Mouse (Mus musculus): ENCODE measurements around the gene Gm1673. TPM values are rescaled to one million over a fixed set of nuclear protein-coding genes. Genes with fewer than 3 reads are reported as not detected.
A peak's percentile ranks its signal among the peaks of the same experiment; 100 is the strongest.

Gene Gm1673
- polyA plus RNA-seq, 1 experiment from 2014 or later, result 213 TPM

GRCm38 (mm10) chr5:33955868-33956267 lies 27.4 kb upstream of the Gm1673 start:
- Histone ChIP-seq H3K36me3 (no peaks in the 10 kb centered on the region), H3K27ac (no peak overlapping the region), H3K4me2 (replicated peaks) (no peak overlapping the region), H3K27me3 (no peaks in the 10 kb centered on the region), H3K9ac (no peak overlapping the region), H3K4me1 (no peaks in the 10 kb centered on the region), H3K9me3 (peaks cover 12% of the 10 kb centered on the region), H3K4me3 (no peak overlapping the region)
- WGBS, result 82% methylated on average over 4 of the region's 4 CpGs
- no peak for ATAC-seq (ENCODE audit: insufficient number of reproducible peaks, insufficient read depth, low FRiP score, low TSS enrichment)

DNA sequence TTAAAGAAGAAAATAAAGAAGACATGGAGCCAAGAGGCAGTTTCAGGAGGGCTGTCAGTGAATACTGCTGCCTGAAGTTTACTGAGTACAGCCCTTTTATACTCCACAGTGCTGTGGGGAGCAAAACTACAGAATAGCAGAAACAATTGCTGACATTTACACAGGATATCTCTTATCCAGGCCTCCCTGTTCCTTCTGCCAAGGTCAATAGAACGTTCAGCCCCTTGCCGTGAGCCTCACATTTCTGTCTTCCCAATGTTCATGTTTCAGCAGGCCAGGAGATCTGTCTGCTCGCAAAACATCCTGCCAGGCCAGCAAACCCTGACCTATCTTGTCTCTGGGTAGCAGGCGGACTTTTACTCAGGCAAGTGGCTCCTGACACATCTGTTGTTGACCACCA lies 23.9 kb upstream of the Gm1673 start:
- ATAC-seq (ENCODE audit: insufficient number of reproducible peaks, insufficient read depth, low FRiP score, low TSS enrichment), result no peak
- H3K27me3 ChIP-seq, result no peaks in the 10 kb centered on the region
- no peaks in the 10 kb centered on the region for H3K4me1 ChIP-seq
- no peak overlapping the region for H3K4me3 ChIP-seq
- 82% methylated on average over 4 of the region's 4 CpGs for WGBS
- H3K4me2 ChIP-seq (replicated peaks), result no peak overlapping the region
- H3K9me3 ChIP-seq, result peaks cover 3% of the 10 kb centered on the region
- H3K27ac ChIP-seq, result no peak overlapping the region
- no peak overlapping the region for H3K9ac ChIP-seq
- no peaks in the 10 kb centered on the region for H3K36me3 ChIP-seq

- Histone ChIP-seq H3K36me3 (no peaks in the 10 kb centered on the region), H3K4me1 (no peaks in the 10 kb centered on the region), H3K27ac (no peak overlapping the region), H3K9me3 (no peaks in the 10 kb centered on the region), H3K4me3 (no peak overlapping the region), H3K27me3 (no peaks in the 10 kb centered on the region), H3K4me2 (replicated peaks) (no peak overlapping the region), H3K9ac (no peak overlapping the region)
- no peak for ATAC-seq (ENCODE audit: insufficient number of reproducible peaks, insufficient read depth, low FRiP score, low TSS enrichment)
- WGBS, result 66% methylated on average over 2 of the region's 2 CpGs
Measured at GRCm38 (mm10) chr5:33974736-33975135, 8.5 kb upstream of the Gm1673 start.

GRCm38 (mm10) chr5:33976267-33976666 lies 7.0 kb upstream of the Gm1673 start:
- WGBS, result 35% methylated on average over 3 of the region's 3 CpGs
- ATAC-seq (ENCODE audit: insufficient number of reproducible peaks, insufficient read depth, low FRiP score, low TSS enrichment), result no peak
- no peaks in the 10 kb centered on the region for H3K4me1 ChIP-seq
- H3K4me2 ChIP-seq (replicated peaks), result no peak overlapping the region
- no peaks in the 10 kb centered on the region for H3K27me3 ChIP-seq
- no peak overlapping the region for H3K9ac ChIP-seq
- no peaks in the 10 kb centered on the region for H3K36me3 ChIP-seq
- no peak overlapping the region for H3K4me3 ChIP-seq
- H3K27ac ChIP-seq, result no peak overlapping the region
- H3K9me3 ChIP-seq, result no peaks in the 10 kb centered on the region

DNA sequence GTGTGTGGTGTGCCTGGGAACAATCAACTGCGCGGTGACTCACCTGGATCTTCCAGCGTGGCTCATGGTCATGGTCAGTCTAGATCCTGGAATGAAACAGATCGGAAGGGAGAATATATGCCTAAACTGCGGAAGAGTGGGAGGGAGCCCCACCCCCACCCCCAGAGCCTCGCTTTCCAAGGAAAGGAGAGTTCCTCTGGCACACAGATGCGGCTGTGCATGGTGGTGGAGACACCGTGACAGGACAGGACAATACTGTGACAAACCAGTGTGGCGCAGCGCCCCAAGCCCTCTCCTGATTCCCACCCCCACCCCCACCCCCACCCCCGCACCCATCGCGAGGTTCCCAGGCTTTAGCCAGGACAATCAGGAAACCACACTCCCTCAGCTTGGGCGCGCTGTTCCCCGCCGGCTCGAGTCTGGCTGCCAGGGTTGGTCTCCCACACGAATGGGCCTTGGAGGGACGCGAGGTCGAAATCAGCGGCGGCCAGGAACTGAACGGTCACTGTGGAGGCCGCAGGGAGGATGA lies 438 bp upstream of the Gm1673 start:
- Histone ChIP-seq H3K4me3 (peak overlapping the region; percentile 94), H3K27ac (peak overlapping the region; percentile 73), H3K4me1 (0 out of 2 replicates have a peak, but pooled peaks cover 8% of the 10 kb centered on the region), H3K4me2 (replicated peaks) (peak overlapping the region; percentile 90), H3K9me3 (no peaks in the 10 kb centered on the region), H3K27me3 (no peaks in the 10 kb centered on the region), H3K9ac (peak overlapping the region; percentile 92), H3K36me3 (0 out of 2 replicates have a peak, but pooled peaks cover 6% of the 10 kb centered on the region)
- 4% methylated on average over 26 of the region's 26 CpGs for WGBS
- ATAC-seq (ENCODE audit: insufficient number of reproducible peaks, insufficient read depth, low FRiP score, low TSS enrichment), result no peak; the same call in 1 of the 2 replicates

DNA sequence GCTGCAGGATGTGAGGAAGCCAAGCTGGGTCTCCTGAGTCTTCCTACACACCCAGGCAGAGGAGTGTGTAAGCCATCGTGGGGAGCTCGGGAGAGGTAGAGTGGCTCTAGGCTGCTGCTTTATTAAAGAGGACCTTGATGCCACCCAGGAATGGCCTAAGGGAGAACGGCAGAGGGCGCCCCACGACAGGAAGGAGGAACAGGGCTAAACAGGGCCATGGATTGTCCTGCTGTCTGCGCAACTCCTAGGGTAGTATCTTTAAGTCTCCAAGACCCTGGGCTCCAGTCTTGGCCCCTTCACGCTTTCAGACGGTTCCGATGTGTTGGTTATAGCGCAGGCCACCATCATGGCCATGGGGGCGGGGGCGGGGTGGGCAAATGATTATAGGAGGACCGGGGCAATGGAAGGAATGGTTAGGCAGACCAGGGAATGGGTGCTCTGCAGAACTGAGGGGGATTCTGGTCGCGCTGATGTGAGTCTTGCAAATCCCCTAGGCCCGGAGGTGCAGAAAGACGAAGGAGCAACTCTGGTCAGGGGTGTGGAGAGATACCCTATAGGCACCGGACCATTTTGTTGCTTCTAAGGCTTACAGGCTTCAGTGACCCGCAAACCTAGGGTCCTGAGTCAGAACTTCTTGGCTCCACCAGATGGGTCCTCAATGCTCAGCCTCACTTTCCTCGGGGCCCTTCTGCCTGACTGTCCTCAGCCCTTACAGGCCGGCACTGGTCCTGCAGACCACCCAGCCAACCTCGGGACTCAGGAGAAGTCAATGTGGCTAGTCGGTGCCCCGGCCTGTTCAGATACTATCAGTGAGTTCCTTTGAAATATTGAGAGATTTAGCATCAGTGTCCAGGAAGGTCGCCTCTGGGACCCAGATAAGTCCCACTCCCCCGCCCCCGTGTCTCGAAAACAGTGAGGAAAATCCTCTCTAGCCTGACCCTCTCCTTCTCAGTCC lies 11.7 kb downstream of the Gm1673 start:
- Histone ChIP-seq H3K4me3 (peak overlapping the region; percentile 64), H3K4me2 (replicated peaks) (peak overlapping the region; percentile 97), H3K27me3 (peaks cover 61% of the 10 kb centered on the region), H3K9me3 (no peaks in the 10 kb centered on the region), H3K4me1 (peaks cover 6% of the 10 kb centered on the region; the same call in 1 of the 2 replicates), H3K36me3 (no peaks in the 10 kb centered on the region), H3K27ac (no peak overlapping the region), H3K9ac (no peak overlapping the region)
- WGBS, result 30% methylated on average over 28 of the region's 28 CpGs
- ATAC-seq (ENCODE audit: insufficient number of reproducible peaks, insufficient read depth, low FRiP score, low TSS enrichment), result no peak

DNA sequence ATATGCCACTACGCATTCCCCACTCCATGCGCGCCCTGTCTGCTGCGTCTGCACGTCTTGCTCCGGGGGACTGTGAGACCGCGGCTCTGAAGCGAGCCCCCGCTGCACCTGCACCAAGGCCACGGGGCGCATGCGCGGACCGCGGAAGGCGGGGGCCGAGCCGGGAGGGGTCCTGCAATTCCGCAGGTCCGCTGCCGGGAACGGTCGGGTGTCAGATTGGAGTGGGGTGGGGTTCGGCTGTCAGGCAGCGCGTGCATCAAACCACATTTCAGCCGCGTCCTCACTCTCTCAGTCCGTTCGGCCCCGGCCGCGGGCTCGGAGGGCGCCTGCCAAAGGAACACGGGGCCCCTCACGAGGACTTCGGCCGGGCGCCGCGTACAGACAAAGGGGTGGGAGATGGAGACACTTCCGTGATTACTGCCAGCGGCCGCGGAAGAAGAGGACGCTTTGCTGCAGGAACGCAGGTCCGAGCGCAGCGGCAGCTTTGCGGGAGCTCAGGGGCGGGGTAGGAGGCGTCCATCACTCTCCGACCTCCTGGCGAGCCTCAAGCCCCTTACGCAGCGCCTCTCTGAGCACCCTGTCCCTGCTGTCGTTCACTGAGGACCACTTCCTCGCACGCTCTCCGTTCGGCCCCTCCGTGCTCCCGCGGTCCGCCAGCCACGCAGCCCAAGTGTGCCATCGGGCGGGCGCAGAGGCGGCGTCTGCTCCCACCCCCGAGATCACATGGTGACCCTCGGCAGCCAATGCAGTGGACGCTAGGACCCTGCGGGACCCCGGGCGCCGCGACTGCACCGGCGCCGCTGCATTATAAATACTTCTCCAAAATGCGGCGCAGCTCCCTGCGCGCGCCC lies 12.8 kb downstream of the Gm1673 start, which contains the start of gene Nat8l:
TSS of gene Nat8l (plus strand) at position 142 of the 851 bp plus-strand sequence.
- under 1% methylated on average over 90 of the region's 90 CpGs for WGBS
- peak within 1 kb of the TSS; percentile 97 for H3K4me2 ChIP-seq (replicated peaks)
- peak within 1 kb of the TSS; percentile 50 for H3K27ac ChIP-seq
- no peaks in the 10 kb centered on the region for H3K36me3 ChIP-seq
- peak; percentile 68 for ATAC-seq (ENCODE audit: insufficient number of reproducible peaks, insufficient read depth, low FRiP score, low TSS enrichment)
- H3K4me3 ChIP-seq, result peak within 1 kb of the TSS; percentile 64
- peaks cover 6% of the 10 kb centered on the region; the same call in 1 of the 2 replicates for H3K4me1 ChIP-seq
- H3K9me3 ChIP-seq, result no peaks in the 10 kb centered on the region
- H3K9ac ChIP-seq, result peak within 1 kb of the TSS; percentile 40
- peaks cover 64% of the 10 kb centered on the region for H3K27me3 ChIP-seq

DNA sequence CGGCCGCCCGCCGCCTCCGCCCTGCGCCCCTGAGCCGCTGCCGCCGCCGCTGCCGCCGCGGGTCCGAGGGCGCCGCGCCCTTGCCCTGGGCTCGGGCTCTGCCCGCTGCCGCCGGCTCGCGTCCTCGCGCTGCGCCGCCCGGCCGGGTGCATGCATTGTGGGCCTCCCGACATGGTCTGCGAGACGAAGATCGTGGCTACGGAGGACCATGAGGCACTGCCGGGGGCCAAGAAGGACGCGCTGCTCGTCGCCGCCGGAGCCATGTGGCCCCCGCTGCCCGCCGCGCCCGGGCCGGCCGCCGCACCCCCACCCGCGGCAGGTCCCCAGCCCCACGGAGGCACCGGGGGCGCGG lies 13.4 kb downstream of the Gm1673 start:
- Histone ChIP-seq H3K36me3 (no peaks in the 10 kb centered on the region), H3K27ac (0 out of 2 replicates have a peak overlapping the region, but pooled peaks have one; percentile 50), H3K4me2 (replicated peaks) (peak overlapping the region; percentile 97), H3K9me3 (no peaks in the 10 kb centered on the region), H3K27me3 (peaks cover 64% of the 10 kb centered on the region), H3K9ac (peak overlapping the region; percentile 36), H3K4me3 (peak overlapping the region; percentile 64), H3K4me1 (peaks cover 6% of the 10 kb centered on the region; the same call in 1 of the 2 replicates)
- ATAC-seq (ENCODE audit: insufficient number of reproducible peaks, insufficient read depth, low FRiP score, low TSS enrichment), result no peak; the same call in 1 of the 2 replicates
- under 1% methylated on average over 38 of the region's 55 CpGs for WGBS

- Histone ChIP-seq H3K4me2 (replicated peaks) (peak overlapping the region; percentile 97), H3K9me3 (no peaks in the 10 kb centered on the region), H3K27ac (no peak overlapping the region), H3K36me3 (no peaks in the 10 kb centered on the region), H3K27me3 (peaks cover 64% of the 10 kb centered on the region), H3K4me1 (peaks cover 6% of the 10 kb centered on the region; the same call in 1 of the 2 replicates), H3K9ac (peak overlapping the region; percentile 36), H3K4me3 (peak overlapping the region; percentile 64)
- WGBS, result under 1% methylated on average over 74 of the region's 80 CpGs
- peak; percentile 4; the same call in 1 of the 2 replicates for ATAC-seq (ENCODE audit: insufficient number of reproducible peaks, insufficient read depth, low FRiP score, low TSS enrichment)
Measured at GRCm38 (mm10) chr5:33997051-33997741, 14.0 kb downstream of the Gm1673 start.

- WGBS, result 67% methylated on average over 20 of the region's 20 CpGs
- Histone ChIP-seq H3K9ac (no peak overlapping the region), H3K9me3 (no peaks in the 10 kb centered on the region), H3K36me3 (no peaks in the 10 kb centered on the region), H3K4me1 (peaks cover 6% of the 10 kb centered on the region; the same call in 1 of the 2 replicates), H3K4me2 (replicated peaks) (peak overlapping the region; percentile 97), H3K27ac (no peak overlapping the region), H3K27me3 (peaks cover 64% of the 10 kb centered on the region), H3K4me3 (peak overlapping the region; percentile 64)
- no peak for ATAC-seq (ENCODE audit: insufficient number of reproducible peaks, insufficient read depth, low FRiP score, low TSS enrichment)
Measured at GRCm38 (mm10) chr5:33997829-33998504, 14.7 kb downstream of the Gm1673 start.
